Mouse (Mus musculus) cerebellum, adult 2 months (tissue): ENCODE data around the gene Zfp119b. TPM values are rescaled to one million over a fixed set of nuclear protein-coding genes. Genes with fewer than 3 reads are reported as not detected.

Source experiments
- DNase-seq, 2 experiments: peaks; one replicate each; pipeline ENCODE4 v3.0.0; 2021
- H3K27ac ChIP-seq: fragments of 200-500 bp; 2 replicates; pipeline ENCODE4 v1.5.1; 2012; ENCODE audit warnings: low read length, control low read depth, inconsistent platforms; ENCODE audit not compliant: insufficient read depth
- H3K27me3 ChIP-seq: fragments of 200-500 bp; 2 replicates; pipeline ENCODE4 v1.6.1; 2012; ENCODE audit warnings: inconsistent platforms, mild to moderate bottlenecking, low read length, moderate library complexity; ENCODE audit not compliant: control insufficient read depth, insufficient read depth
- H3K4me1 ChIP-seq: fragments of 200-500 bp; 2 replicates; pipeline ENCODE4 v1.6.1; 2011; ENCODE audit warnings: low read length; ENCODE audit not compliant: control insufficient read depth, insufficient read depth
- H3K4me3 ChIP-seq: fragments of 200-500 bp; replicated peaks from 2 replicates; pipeline ENCODE3; 2011; ENCODE audit warnings: mild to moderate bottlenecking, low read depth, low read length, control low read depth; ENCODE audit not compliant: insufficient read depth
- CTCF ChIP-seq: fragments of 200-500 bp; IDR thresholded peaks from 2 replicates; pipeline ENCODE4 v1.5.1; 2011; ENCODE audit warnings: low read depth, mild to moderate bottlenecking, control low read depth, low read length, moderate library complexity, borderline replicate concordance; ENCODE audit not compliant: insufficient read depth
- POLR2A ChIP-seq: fragments of 200-500 bp; IDR thresholded peaks from 2 replicates; pipeline ENCODE4 v1.6.1; 2011; ENCODE audit warnings: low read length, control low read depth, borderline replicate concordance; ENCODE audit not compliant: insufficient read depth
- WGBS: fragments of 180-500 bp; shearing (Covaris S2); methylation state at CpG from one replicate; pipeline ENCODE4 v1.1.7; 2018; 5-methylcytosine and 5-hydroxymethylcytosine counted together
- polyA plus RNA-seq: library from polyadenylated mRNA; depleted of rRNA; stranded (reverse); fragments of >200 nt; gene quantifications from 2 replicates; pipeline ENCODE4 v1.2.3, GENCODE M21; 2012

Gene Zfp119b
- polyA plus RNA-seq, 1 experiment: 3.7 TPM

DNA sequence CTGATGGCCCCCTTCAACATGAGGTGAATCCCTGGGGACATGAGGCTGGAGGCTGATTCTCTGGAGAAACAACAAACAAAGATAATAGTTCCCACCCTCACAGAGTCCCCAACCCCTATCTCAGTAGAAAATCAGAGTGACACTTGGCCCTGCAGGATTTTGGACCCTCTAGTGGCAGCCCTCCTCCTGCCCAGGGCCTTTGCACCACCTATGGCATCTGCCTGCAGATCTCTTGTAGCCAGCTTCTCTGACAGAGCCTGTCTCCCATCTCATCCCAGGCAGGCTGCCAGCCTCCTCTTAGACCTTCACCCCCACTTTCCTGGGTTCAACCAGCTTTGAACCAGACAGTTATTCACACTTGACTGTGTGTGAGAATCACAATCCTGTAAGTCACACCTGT is 11.5 kb upstream of the Zfp119b start:
- no peak for TF ChIP-seq POLR2A
- TF ChIP-seq CTCF: no peak
- DNase-seq: peak in 1 of 2 experiments; percentile 18
- no peak overlapping the region for H3K27ac ChIP-seq

DNA sequence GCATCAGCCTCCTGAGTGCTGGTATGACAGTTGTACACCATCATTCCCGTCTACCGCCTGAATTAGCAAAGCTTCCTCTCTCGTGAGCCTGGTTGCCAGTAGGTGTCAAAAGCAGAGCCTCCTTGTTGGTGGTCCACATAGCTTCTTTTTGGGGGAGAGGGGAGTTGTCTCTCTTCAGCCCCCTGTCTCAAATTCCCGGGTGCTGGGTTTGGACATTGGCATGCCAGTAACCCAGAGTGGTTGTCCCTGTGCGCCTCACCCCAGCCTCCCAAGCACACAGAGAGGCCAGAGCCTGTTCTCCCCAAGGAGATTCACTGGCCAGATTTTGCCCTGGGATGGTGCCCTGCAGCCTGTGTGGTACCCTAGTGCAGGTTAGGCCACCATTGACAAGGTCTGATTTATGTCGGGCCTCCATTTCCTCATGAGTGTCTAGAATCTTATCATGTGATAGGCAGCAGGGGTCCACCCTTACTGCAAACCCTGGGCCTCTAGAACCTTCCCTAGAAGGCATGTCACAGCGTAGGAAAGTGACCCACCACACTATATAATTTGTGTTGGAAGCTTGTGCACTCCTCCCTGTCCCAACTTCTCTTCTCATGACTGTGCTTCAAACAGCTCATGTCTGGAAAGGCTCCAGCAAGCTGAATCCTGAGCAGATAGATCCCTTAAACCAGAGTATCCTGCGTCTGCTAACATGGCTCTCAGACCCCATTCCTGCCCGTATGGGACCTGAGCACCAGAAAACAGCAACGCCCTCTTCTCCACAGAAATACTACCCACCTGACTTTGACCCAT is 10.8 kb upstream of the Zfp119b start:
- peak; percentile 31 to 35 for DNase-seq
- Histone ChIP-seq H3K27me3 (no peaks in the 10 kb centered on the region), H3K27ac (no peak overlapping the region), H3K4me1 (peaks cover 14% of the 10 kb centered on the region), H3K4me3 (peak overlapping the region; percentile 44)
- no peak for TF ChIP-seq CTCF
- no peak for TF ChIP-seq POLR2A
- WGBS: 66% methylated on average over 10 of the region's 10 CpGs

More for the DNA sequence above, 11.5 kb upstream of the Zfp119b start:
- Histone ChIP-seq H3K4me1 (peaks cover 14% of the 10 kb centered on the region), H3K4me3 (no peak overlapping the region), H3K27me3 (no peaks in the 10 kb centered on the region)

GRCm38 (mm10) chr17:55958918-55959728 is 9.8 kb upstream of the Zfp119b start, which contains the start of gene Yju2:
Gene Yju2 (plus strand): TSS chr17:55959099.
- under 1% methylated on average over 46 of the region's 46 CpGs for WGBS
- peak within 1 kb of the TSS; percentile 87 for H3K27ac ChIP-seq
- peak; percentile 96 to 97 for DNase-seq
- no peaks in the 10 kb centered on the region for H3K27me3 ChIP-seq
- peak; percentile 68; the same call in 1 of the 2 replicates for TF ChIP-seq POLR2A
- no peak for TF ChIP-seq CTCF
- H3K4me3 ChIP-seq: peak within 1 kb of the TSS; percentile 89
- peaks cover 14% of the 10 kb centered on the region for H3K4me1 ChIP-seq

- H3K4me3 ChIP-seq: peak overlapping the region; percentile 89
- no peaks in the 10 kb centered on the region for H3K27me3 ChIP-seq
- no peak for TF ChIP-seq POLR2A
- TF ChIP-seq CTCF: no peak
- 0 out of 2 replicates have a peak overlapping the region, but pooled peaks have one; percentile 4 for H3K27ac ChIP-seq
- peaks cover 14% of the 10 kb centered on the region for H3K4me1 ChIP-seq
- 23% methylated on average over 2 of the region's 2 CpGs for WGBS
- no peak for DNase-seq
Measured at GRCm38 (mm10) chr17:55958584-55958886, 9.2 kb upstream of the Zfp119b start.

DNA sequence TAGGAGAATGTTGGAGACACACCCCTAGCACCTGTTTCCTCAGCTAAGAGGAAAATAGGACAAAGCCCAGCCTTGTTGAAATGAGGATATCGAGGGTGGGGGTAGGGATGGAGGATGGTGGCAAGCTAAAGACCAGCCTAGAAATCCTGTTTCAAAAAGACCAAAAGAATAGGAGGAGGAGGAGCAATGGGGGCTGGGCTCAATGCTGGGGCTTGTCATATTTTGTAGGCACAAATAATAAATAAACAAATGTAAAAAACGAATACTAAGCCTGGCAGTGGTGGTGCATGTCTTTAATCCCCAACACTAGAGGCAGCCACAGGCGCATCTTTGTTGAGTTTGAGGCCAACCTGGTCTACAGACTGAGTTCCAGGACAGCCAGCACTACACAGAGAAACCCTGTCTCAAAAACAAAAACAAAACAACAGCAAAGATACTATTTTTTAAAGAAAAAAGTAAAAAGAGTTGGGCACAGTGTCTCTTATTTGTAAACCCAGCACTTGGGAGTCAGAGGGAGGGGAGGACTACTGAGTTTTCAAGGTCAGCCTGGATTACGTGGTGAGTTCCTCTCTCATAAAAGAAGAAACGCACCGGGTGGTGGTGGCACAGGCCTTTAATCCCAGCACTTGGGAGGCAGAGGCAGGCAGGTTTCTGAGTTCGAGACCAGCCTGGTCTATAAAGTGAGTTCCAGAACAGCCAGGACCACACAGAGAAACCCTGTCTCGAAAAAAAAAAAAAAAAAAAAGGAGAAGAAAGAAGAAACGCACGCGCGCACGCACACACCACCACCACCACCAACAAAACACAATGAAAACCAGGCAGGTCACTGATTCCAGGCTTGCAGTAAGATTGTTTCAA is 8.7 kb upstream of the Zfp119b start:
- WGBS: 75% methylated on average over 13 of the region's 13 CpGs
- H3K27ac ChIP-seq: 0 out of 2 replicates have a peak overlapping the region, but pooled peaks have one; percentile 4

GRCm38 (mm10) chr17:55957168-55957567 is 7.9 kb upstream of the Zfp119b start:
- 11% methylated on average over 9 of the region's 9 CpGs for WGBS
- Histone ChIP-seq H3K4me3 (no peak overlapping the region), H3K27me3 (no peaks in the 10 kb centered on the region), H3K27ac (no peak overlapping the region), H3K4me1 (peaks cover 14% of the 10 kb centered on the region)
- DNase-seq: peak; percentile 77 to 85
- peak; percentile 85 for TF ChIP-seq CTCF
- no peak for TF ChIP-seq POLR2A

More for the DNA sequence above, 8.7 kb upstream of the Zfp119b start:
- TF ChIP-seq POLR2A (no peak), CTCF (no peak)
- H3K4me1 ChIP-seq: peaks cover 14% of the 10 kb centered on the region
- peak; percentile 25 to 32 for DNase-seq
- no peak overlapping the region for H3K4me3 ChIP-seq
- no peaks in the 10 kb centered on the region for H3K27me3 ChIP-seq

DNA sequence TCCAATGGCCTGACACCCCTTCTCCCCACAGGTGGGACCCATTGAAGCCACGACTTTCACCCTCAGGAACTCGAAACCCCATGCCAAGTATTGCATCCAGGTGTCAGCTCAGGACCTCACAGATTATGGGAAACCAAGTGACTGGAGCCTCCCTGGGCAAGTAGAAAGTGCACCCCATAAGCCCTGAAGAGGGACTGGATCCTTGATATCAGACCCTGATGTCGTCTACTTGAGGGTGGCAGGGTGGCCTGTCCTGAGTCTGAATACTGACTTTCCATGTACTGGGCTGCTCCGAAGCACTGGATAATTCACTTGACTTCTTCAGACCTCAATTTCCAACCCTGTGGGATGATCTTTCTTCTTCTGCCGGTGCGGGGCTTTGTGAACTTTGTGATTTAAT is 7.3 kb upstream of the Zfp119b start:
- 32% methylated on average over 6 of the region's 6 CpGs for WGBS
- Histone ChIP-seq H3K27ac (no peak overlapping the region), H3K27me3 (no peaks in the 10 kb centered on the region), H3K4me3 (peak overlapping the region; percentile 60), H3K4me1 (peaks cover 14% of the 10 kb centered on the region)
- DNase-seq: no peak
- TF ChIP-seq POLR2A (no peak), CTCF (no peak)
